Mouse (Mus musculus) liver, postnatal 0 days (tissue): ENCODE data around the gene Mib2.

ENCODE experiments used
- CTCF ChIP-seq: sonication (generic); IDR thresholded peaks from 2 replicates; pipeline ENCODE4 v1.5.1; 2016; ENCODE audit warnings: antibody characterized with exemption, low read depth
- EP300 ChIP-seq: IDR thresholded peaks from 2 replicates; pipeline ENCODE4 v1.6.1; 2016; ENCODE audit warnings: antibody characterized with exemption, low read depth, mild to moderate bottlenecking

DNA sequence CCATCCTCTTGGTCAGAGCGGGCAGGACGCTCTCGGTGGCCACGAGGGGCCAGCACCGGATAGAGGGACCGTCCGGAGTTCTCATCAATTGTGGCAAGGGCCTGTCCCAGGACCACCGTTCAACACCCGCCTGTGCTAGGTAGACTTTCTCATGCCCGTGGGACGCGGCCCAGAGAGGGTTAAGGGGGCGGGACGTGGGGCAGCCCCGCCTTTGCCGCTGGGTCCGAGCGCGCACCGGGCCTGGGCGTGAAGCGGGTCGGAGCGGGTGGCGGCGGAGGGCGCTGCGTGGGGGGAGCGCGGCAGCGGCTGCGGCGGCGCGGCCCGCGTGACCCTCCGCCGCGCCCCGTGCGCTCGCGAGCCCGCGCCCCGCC is 25.1 kb upstream of the Mib2 start, which contains the start of gene Fndc10:
- TF ChIP-seq CTCF (peak; percentile 14; the same call in 1 of the 2 replicates), EP300 (no peak)
